Mouse (Mus musculus): ENCODE data around the gene Chrm5. TPM values are rescaled to one million over a fixed set of nuclear protein-coding genes. Genes with fewer than 3 reads are reported as not detected.

The Chrm5 gene
- total RNA-seq, 1 experiment from 2014 or later, result not detected

Other genes with a start within 250 kb of the Chrm5 start
- 6.0 and 10.4 TPM in 2 replicates for gene Lpcat4, start 241.3 kb downstream of the Chrm5 start, total RNA-seq (2021)
- gene Nutm1, start 221.5 kb downstream of the Chrm5 start, total RNA-seq (2021), result not detected in 2 replicates
- gene Nop10, start 218.8 kb downstream of the Chrm5 start, total RNA-seq (2021), result 134 and 135 TPM in 2 replicates
- 43.4 and 52.9 TPM in 2 replicates for gene Slc12a6, start 214.9 kb downstream of the Chrm5 start, total RNA-seq (2021)
- not detected in 2 replicates for gene Gm21985, start 214.5 kb downstream of the Chrm5 start, total RNA-seq (2021)
- 89.3 and 92.2 TPM in 2 replicates for gene Emc4, start 112.7 kb downstream of the Chrm5 start, total RNA-seq (2021)
- gene Katnbl1, start 101.6 kb downstream of the Chrm5 start, total RNA-seq (2021), result 10.8 and 12.0 TPM in 2 replicates
- 28.3 and 30.8 TPM in 2 replicates for gene Emc7, start 25.8 kb downstream of the Chrm5 start, total RNA-seq (2021)
- 19.2 and 21.4 TPM in 2 replicates for gene Aven, start 12.2 kb upstream of the Chrm5 start, total RNA-seq (2021)

Measured in adrenal gland, postnatal 25 days (tissue).